Mouse (Mus musculus): ENCODE data around the gene Grip2.

GRCm38 (mm10) chr6:91742995-91743394, 84.1 kb downstream of the Grip2 start:
- TF ChIP-seq CTCF (IDR thresholded peaks at IDR 0.05; ENCODE audit: low read depth, low read length) (no peak), POLR2A (IDR thresholded peaks at IDR 0.05; ENCODE audit: borderline replicate concordance, low read depth, low read length) (no peak)

All from bone marrow macrophage, adult 2 months (primary cell).